24 mouse cellular contexts compared by ENCODE assay signal in genomic region chr13:43501601-43502000, GRCm38 (mm10). TPM values are rescaled to one million over a fixed set of nuclear protein-coding genes. Genes with fewer than 3 reads are reported as not detected.
DNase-seq lines count a peak whose midpoint lies in the region; TF ChIP-seq lines count a peak whose summit lies in the region.
"Had no signal": no experiment of that assay in that cellular context is flagged by ENCODE, and none has a peak within 500 bp of the region (broad histone marks: within the 10 kb centered on the region; RNA-seq: fewer than 3 reads in every experiment).

No protein-coding gene starts in this region.

- H3K9ac ChIP-seq in ES-Bruce4 (ENCODE audit: low read depth, poor library complexity, severe bottlenecking), result no peak overlapping the region
- H3K9ac ChIP-seq: embryonic facial prominence, embryonic 13.5 days; embryonic facial prominence, embryonic 15.5 days; forebrain, embryonic 12.5 days had no signal

- 0 out of 2 replicates have a peak, but pooled peaks have one; percentile 31 for TF ChIP-seq EP300 in ES-Bruce4 (IDR thresholded peaks at IDR 0.05; ENCODE audit: insufficient read depth, low read depth, low read length)

- no peak overlapping the region for H3K4me3 ChIP-seq in ES-Bruce4 (ENCODE audit: low read depth, low read length)
- H3K4me3 ChIP-seq: embryonic facial prominence, embryonic 13.5 days; embryonic facial prominence, embryonic 15.5 days; erythroblast, embryonic 14.5 days; forebrain, embryonic 10.5 days; forebrain, embryonic 12.5 days had no signal

- peaks cover 2% of the 10 kb centered on the region for H3K4me1 ChIP-seq in ES-Bruce4 (ENCODE audit: control insufficient read depth, insufficient read depth, low read length)

- TF ChIP-seq CTCF in ES-Bruce4 (IDR thresholded peaks at IDR 0.05; ENCODE audit: low read depth, low read length), result no peak

- DNase-seq in R1 (ENCODE audit: low read depth, low spot score), result peak; percentile 90
- peak; percentile 38 for DNase-seq in retina, embryonic 14.5 days (ENCODE audit: low spot score)
- no peak for DNase-seq in heart, postnatal 4 days
- no peak for DNase-seq in kidney, adult 9 months
- no peak for DNase-seq in ovary, postnatal 14 days (ENCODE audit: low spot score)
- DNase-seq: adrenal gland, adult 8-10 months; adrenal gland, postnatal 14 days; adrenal gland, postnatal 36 days; B cell, adult 2 months; cerebellum, adult 11-12 months; cerebellum, adult 8-10 months; cerebellum, adult 9-11 months; cerebellum, postnatal 14 days; cerebellum, postnatal 36 days; embryo, embryonic 11 days had no signal

- H3K36me3 ChIP-seq in ES-Bruce4 (ENCODE audit: control insufficient read depth, insufficient read depth, low read length, poor library complexity, severe bottlenecking), result no peaks in the 10 kb centered on the region
- H3K36me3 ChIP-seq: embryonic facial prominence, embryonic 13.5 days; embryonic facial prominence, embryonic 15.5 days; forebrain, embryonic 10.5 days; forebrain, embryonic 12.5 days; G1E had no signal

- H3K27ac ChIP-seq in ES-Bruce4 (ENCODE audit: insufficient read depth, low read length), result peak overlapping the region; percentile 26; the same call in 1 of the 2 replicates
- H3K27ac ChIP-seq: embryonic facial prominence, embryonic 13.5 days; embryonic facial prominence, embryonic 15.5 days; forebrain, embryonic 10.5 days; forebrain, embryonic 12.5 days had no signal

- no peaks in the 10 kb centered on the region for H3K9me3 ChIP-seq in ES-Bruce4 (replicated peaks; ENCODE audit: control insufficient read depth, insufficient read depth, low read length, poor library complexity, severe bottlenecking)
- H3K9me3 ChIP-seq: embryonic facial prominence, embryonic 15.5 days; forebrain, embryonic 10.5 days had no signal

- no peak for TF ChIP-seq POLR2A in ES-Bruce4 (IDR thresholded peaks at IDR 0.05; ENCODE audit: insufficient read depth, low read length)

- H3K27me3 ChIP-seq in ES-Bruce4 (ENCODE audit: control insufficient read depth, insufficient read depth, low read length, poor library complexity, severe bottlenecking), result no peaks in the 10 kb centered on the region
- H3K27me3 ChIP-seq: CH12.LX; embryonic facial prominence, embryonic 13.5 days; embryonic facial prominence, embryonic 15.5 days; forebrain, embryonic 12.5 days; Patski had no signal

RNA-seq across cellular contexts. Expression of gene Ranbp9, which starts 20.5 kb away (rescaled TPM):
- 69.9 and 79.6 TPM in 2 replicates for polyA plus RNA-seq in ES-Bruce4 (2011; ENCODE audit: insufficient read depth, insufficient read length, low read depth, missing spikeins)
- total RNA-seq in heart, postnatal 4 days (2021), result 10 to 100 TPM; 47.0 to 50.2 TPM

RNA-seq across cellular contexts. Expression of gene Mcur1, which starts 58.4 kb away (rescaled TPM):
- 6.1 and 7.8 TPM in 2 replicates for polyA plus RNA-seq in ES-Bruce4 (2011; ENCODE audit: insufficient read depth, insufficient read length, low read depth, missing spikeins)
- total RNA-seq in heart, postnatal 4 days (2021), result 10 to 100 TPM; 34.6 to 36.9 TPM

Comparison
In these comparisons a context has a peak if more than half of its experiments do, and no peak if none do; other contexts are left out.
1. DNase-seq: peak in R1 (single experiment) and retina, embryonic 14.5 days (single experiment); none in heart, postnatal 4 days (single experiment), kidney, adult 9 months (single experiment) and ovary, postnatal 14 days (single experiment).